Mouse (Mus musculus) liver, postnatal 0 days (tissue): ENCODE results near the gene Poglut1. TPM values are rescaled to one million over a fixed set of nuclear protein-coding genes. Genes with fewer than 3 reads are reported as not detected.

Experiments used
- ATAC-seq: fragments of 200-750 bp; cut with Nextera tagmentation; 2 replicates; pipeline ENCODE4 v1.8.0; 2017; ENCODE audit warnings: mild to moderate bottlenecking, moderate library complexity
- DNase-seq: peaks from one replicate; pipeline ENCODE4 v3.0.0-alpha.2; 2016
- H3K27ac ChIP-seq: fragments of 300-500 bp; sonication (generic); 2 replicates; pipeline ENCODE4 v1.5.1; 2014; ENCODE audit warnings: antibody characterized with exemption, moderate library complexity, mild to moderate bottlenecking, low read depth
- H3K27me3 ChIP-seq: fragments of 300-500 bp; sonication (generic); 2 replicates; pipeline ENCODE4 v1.6.1; 2014; ENCODE audit warnings: low read length, control low read depth, mixed read lengths; ENCODE audit not compliant: insufficient read depth
- H3K36me3 ChIP-seq: fragments of 300-500 bp; sonication (generic); replicated peaks from 2 replicates; pipeline ENCODE4 v1.6.1; 2014; ENCODE audit warnings: mild to moderate bottlenecking, control low read depth, low read length, moderate library complexity, mixed read lengths; ENCODE audit not compliant: insufficient read depth
- H3K4me1 ChIP-seq: fragments of 300-500 bp; sonication (generic); 2 replicates; pipeline ENCODE4 v1.6.1; 2014; ENCODE audit warnings: antibody characterized with exemption, mild to moderate bottlenecking, control low read depth; ENCODE audit not compliant: insufficient read depth
- H3K4me2 ChIP-seq: fragments of 300-500 bp; sonication (generic); 2 replicates; pipeline ENCODE4 v1.6.1; 2014; ENCODE audit warnings: low read depth, mild to moderate bottlenecking, low read length, moderate library complexity, mixed read lengths
- H3K4me3 ChIP-seq: fragments of 300-500 bp; sonication (generic); 2 replicates; pipeline ENCODE4 v1.5.1; 2014; ENCODE audit warnings: low read depth, low read length
- H3K9ac ChIP-seq: fragments of 300-500 bp; sonication (generic); replicated peaks from 2 replicates; pipeline ENCODE4 v1.6.1; 2014; ENCODE audit warnings: mild to moderate bottlenecking, moderate library complexity
- H3K9me3 ChIP-seq: fragments of 300-500 bp; sonication (generic); 2 replicates; pipeline ENCODE4 v1.6.1; 2016; ENCODE audit warnings: mild to moderate bottlenecking, control low read depth, low read length, mixed read lengths
- CTCF ChIP-seq: sonication (generic); IDR thresholded peaks from 2 replicates; pipeline ENCODE4 v1.5.1; 2016; ENCODE audit warnings: antibody characterized with exemption, low read depth
- EP300 ChIP-seq: IDR thresholded peaks from 2 replicates; pipeline ENCODE4 v1.6.1; 2016; ENCODE audit warnings: antibody characterized with exemption, low read depth, mild to moderate bottlenecking
- WGBS: fragments of 180-500 bp; shearing (Covaris S2); extraction: QIAGEN DNeasy Blood & Tissue Kit; methylation state at CpG from one replicate; pipeline ENCODE4 v1.1.7; 2014; ENCODE audit not compliant: insufficient replicate concordance; 5-methylcytosine and 5-hydroxymethylcytosine counted together
- polyA plus RNA-seq: library from polyadenylated mRNA; unstranded; fragments of >200 nt; fragmentation: Nextera tagmentation; extraction: Ambion mirVana; gene quantifications from 2 replicates; pipeline ENCODE4 v1.2.1, GENCODE M21; 2015

The Poglut1 gene
- polyA plus RNA-seq, 1 experiment from 2014 or later: 6.1 TPM

DNA sequence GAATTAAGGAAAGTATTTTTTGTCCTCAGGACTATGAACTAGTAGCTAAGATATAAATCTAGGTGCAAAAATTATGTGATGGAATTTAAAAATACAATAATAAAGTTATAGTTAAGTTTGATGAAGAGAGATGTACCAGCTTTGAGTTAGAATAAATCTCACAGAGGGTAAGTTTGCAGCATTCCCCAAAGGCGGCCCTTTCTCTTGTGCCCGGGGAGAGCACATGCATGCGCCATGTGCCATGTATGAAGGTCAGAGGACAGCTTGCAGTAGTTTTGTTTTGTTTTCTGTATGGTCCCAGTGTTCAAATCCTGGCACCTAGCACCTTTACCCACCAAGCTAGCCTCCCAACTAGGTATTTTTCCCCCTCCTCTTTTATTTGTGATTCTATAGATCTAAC, 21.4 kb upstream of the Poglut1 start:
- peaks cover 46% of the 10 kb centered on the region for H3K36me3 ChIP-seq
- H3K27me3 ChIP-seq: no peaks in the 10 kb centered on the region
- no peak overlapping the region for H3K4me3 ChIP-seq
- H3K4me2 ChIP-seq: no peak overlapping the region
- DNase-seq (no peak), ATAC-seq (no peak)
- no peaks in the 10 kb centered on the region for H3K9me3 ChIP-seq
- TF ChIP-seq EP300: no peak
- TF ChIP-seq CTCF: no peak
- H3K27ac ChIP-seq: no peak overlapping the region
- H3K4me1 ChIP-seq: no peaks in the 10 kb centered on the region
- no peak overlapping the region for H3K9ac ChIP-seq
- 91% methylated on average over 3 of the region's 3 CpGs for WGBS

- peaks cover 39% of the 10 kb centered on the region for H3K36me3 ChIP-seq
- peaks cover 6% of the 10 kb centered on the region; the same call in 1 of the 2 replicates for H3K4me1 ChIP-seq
- DNase-seq (no peak), ATAC-seq (no peak)
- no peaks in the 10 kb centered on the region for H3K27me3 ChIP-seq
- H3K27ac ChIP-seq: no peak overlapping the region
- no peaks in the 10 kb centered on the region for H3K9me3 ChIP-seq
- WGBS: 89% methylated on average over 5 of the region's 5 CpGs
- TF ChIP-seq CTCF (no peak), EP300 (no peak)
- no peak overlapping the region for H3K4me2 ChIP-seq
- H3K9ac ChIP-seq: no peak overlapping the region
- no peak overlapping the region for H3K4me3 ChIP-seq
Observed at GRCm38 (mm10) chr16:38568192-38568591, 18.1 kb upstream of the Poglut1 start.

DNA sequence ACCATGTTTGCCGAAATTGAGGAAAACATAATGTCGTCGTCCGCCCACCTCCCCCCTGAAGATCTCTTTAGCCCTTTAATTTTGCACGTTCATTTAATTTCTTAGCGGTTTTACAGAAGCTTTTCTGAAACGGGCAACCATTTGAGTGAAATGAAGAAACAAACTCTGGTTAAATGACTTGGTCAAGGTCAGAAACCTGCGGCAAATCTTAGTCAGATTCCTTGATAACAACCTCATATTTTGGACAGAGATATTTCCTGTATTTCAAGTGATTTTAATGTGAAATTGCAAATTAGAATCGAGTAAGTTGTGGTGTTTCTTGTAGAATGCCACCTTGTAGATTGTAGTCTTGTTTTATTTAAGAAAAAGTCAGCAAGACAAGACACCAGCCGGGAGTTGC, 13.5 kb upstream of the Poglut1 start:
- H3K27me3 ChIP-seq: no peaks in the 10 kb centered on the region

DNA sequence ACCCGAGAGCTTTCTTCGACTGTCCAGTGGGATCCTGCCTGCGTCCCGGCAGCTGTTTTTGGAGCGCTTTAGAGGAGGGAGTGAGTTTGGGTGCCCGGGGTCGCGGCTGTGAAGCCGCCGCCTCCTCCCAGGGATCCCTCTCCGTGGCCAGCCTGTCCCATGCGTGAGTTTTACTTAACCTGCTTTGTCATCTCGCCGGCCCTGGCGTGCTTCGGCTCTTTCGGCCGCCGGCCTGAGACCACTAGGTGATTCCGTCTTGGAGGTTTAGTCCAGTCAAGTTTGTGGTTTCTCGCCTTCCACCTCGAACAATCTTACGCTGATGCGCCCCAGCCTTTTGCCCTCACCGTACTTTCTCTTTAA, 12.9 kb upstream of the Poglut1 start:
- Histone ChIP-seq H3K9me3 (no peaks in the 10 kb centered on the region), H3K4me3 (peak overlapping the region; percentile 76), H3K9ac (peak overlapping the region; percentile 72), H3K36me3 (peaks cover 19% of the 10 kb centered on the region), H3K4me1 (peaks cover 12% of the 10 kb centered on the region; the same call in 1 of the 2 replicates), H3K27me3 (no peaks in the 10 kb centered on the region), H3K27ac (peak overlapping the region; percentile 79), H3K4me2 (peak overlapping the region; percentile 78)
- ATAC-seq (peak; percentile 65), DNase-seq (no peak)
- TF ChIP-seq EP300 (no peak), CTCF (no peak)
- 1% methylated on average over 25 of the region's 25 CpGs for whole genome bisulfite sequencing

More for the DNA sequence above, 13.5 kb upstream of the Poglut1 start:
- Histone ChIP-seq H3K9ac (peak overlapping the region; percentile 72), H3K9me3 (no peaks in the 10 kb centered on the region), H3K36me3 (peaks cover 21% of the 10 kb centered on the region), H3K4me3 (peak overlapping the region; percentile 76), H3K4me2 (peak overlapping the region; percentile 78), H3K27ac (0 out of 2 replicates have a peak overlapping the region, but pooled peaks have one; percentile 79), H3K4me1 (peaks cover 12% of the 10 kb centered on the region; the same call in 1 of the 2 replicates)
- TF ChIP-seq EP300: no peak
- TF ChIP-seq CTCF: no peak
- ATAC-seq (no peak), DNase-seq (no peak)
- WGBS: 23% methylated on average over 10 of the region's 10 CpGs

DNA sequence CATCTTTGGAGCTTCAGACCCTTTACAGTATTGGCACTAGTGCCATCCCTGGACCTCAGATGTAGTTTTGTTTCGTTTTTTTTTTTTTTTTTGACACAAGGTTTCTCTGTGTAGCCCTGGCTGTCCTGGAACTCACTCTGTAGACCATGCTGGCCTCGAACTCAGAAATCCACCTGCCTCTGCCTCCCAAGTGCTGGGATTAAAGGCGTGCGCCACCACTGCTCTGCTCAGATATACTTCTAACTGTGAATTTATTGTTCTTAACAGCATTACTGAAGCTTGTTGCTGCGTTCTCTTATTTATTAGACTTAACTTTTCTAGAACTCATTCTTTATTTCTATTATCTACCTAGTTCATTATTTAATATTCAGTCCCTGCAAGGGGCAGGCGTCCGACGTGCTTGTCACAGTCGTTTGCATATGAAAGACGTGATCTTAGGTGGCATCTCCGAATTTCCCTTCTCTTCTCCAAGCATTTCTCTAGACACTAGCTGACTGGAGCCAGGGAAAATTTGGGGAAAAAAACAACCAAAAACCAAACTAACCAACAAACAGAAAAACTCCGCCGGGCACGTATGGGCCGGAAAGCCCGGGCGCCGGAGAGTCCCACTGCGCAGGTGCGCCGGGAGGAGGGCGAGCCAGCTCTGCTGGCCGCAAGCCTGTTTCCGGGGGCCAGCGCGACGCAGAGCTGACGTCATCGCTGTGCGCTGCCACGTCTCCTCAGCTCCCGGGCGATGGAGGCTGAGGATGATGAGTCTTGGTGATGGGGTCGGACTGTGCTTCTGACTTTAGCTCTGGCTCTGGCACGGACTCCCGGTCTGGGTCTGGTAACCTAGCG, 12.3 kb upstream of the Poglut1 start:
- Histone ChIP-seq H3K36me3 (peaks cover 18% of the 10 kb centered on the region), H3K9ac (peak overlapping the region; percentile 72), H3K27ac (peak overlapping the region; percentile 79), H3K4me3 (peak overlapping the region; percentile 76), H3K4me2 (peak overlapping the region; percentile 78), H3K4me1 (peaks cover 12% of the 10 kb centered on the region; the same call in 1 of the 2 replicates), H3K27me3 (no peaks in the 10 kb centered on the region), H3K9me3 (no peaks in the 10 kb centered on the region)
- DNase-seq (peak; percentile 95), ATAC-seq (peak; percentile 99)
- 6% methylated on average over 37 of the region's 37 CpGs for WGBS
- TF ChIP-seq CTCF: no peak
- peak; percentile 16; the same call in 1 of the 2 replicates for TF ChIP-seq EP300

DNA sequence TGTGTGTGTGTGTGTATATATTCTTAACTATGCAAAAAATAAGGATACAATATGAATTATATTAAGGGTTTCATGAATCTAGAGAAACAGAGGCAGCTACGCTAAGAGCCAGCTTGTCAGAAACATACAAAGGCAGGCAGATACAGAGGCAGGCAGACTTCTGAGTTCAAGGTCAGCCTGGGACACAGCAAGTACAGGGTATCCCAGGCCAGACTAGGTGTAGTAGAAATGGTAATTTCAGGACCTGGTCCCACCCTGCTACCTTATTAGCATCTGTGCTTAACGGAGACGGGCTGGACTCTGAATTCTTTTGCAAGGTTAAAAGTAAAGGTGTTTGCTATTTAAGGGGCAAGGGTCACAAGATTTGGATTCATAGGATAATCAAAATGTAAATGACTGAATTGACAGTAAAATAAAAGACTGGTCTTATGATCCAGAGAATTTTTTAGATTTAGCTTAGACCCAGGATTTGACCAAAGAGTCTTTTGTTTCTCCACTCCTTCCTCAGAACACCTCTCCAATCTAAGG, 8.2 kb upstream of the Poglut1 start, which contains the start of gene Tmem39a:
Gene Tmem39a, plus strand, starts transcription at position 478 of the 528 bp plus-strand sequence.
- H3K4me3 ChIP-seq: no peak within 1 kb of the TSS
- ATAC-seq (no peak), DNase-seq (no peak)
- TF ChIP-seq CTCF (no peak), EP300 (no peak)
- H3K36me3 ChIP-seq: no peaks in the 10 kb centered on the region
- H3K9me3 ChIP-seq: no peaks in the 10 kb centered on the region
- no peak within 1 kb of the TSS for H3K9ac ChIP-seq
- no peak within 1 kb of the TSS for H3K4me2 ChIP-seq
- H3K27ac ChIP-seq: no peak within 1 kb of the TSS
- WGBS: 80% methylated on average over 3 of the region's 3 CpGs
- no peaks in the 10 kb centered on the region for H3K27me3 ChIP-seq
- 0 out of 2 replicates have a peak, but pooled peaks cover 7% of the 10 kb centered on the region for H3K4me1 ChIP-seq
